Mouse (Mus musculus): Measurements from ENCODE around the gene Mogat2.

GRCm38 (mm10) chr7:99215347-99215855 is 23.0 kb downstream of the Mogat2 start:
- no peak for TF ChIP-seq CTCF (IDR thresholded peaks at IDR 0.05; ENCODE audit: extremely low read depth, insufficient read depth, insufficient read length, insufficient replicate concordance)
- TF ChIP-seq POLR2A (IDR thresholded peaks at IDR 0.05; ENCODE audit: low read depth, low read length): no peak

All from spleen, adult 2 months (tissue).